Mouse (Mus musculus): ENCODE results near the gene Uba7. TPM values are rescaled to one million over a fixed set of nuclear protein-coding genes. Genes with fewer than 3 reads are reported as not detected.

The Uba7 gene
- polyA plus RNA-seq, 1 experiment from 2014 or later: 22.6 TPM

DNA sequence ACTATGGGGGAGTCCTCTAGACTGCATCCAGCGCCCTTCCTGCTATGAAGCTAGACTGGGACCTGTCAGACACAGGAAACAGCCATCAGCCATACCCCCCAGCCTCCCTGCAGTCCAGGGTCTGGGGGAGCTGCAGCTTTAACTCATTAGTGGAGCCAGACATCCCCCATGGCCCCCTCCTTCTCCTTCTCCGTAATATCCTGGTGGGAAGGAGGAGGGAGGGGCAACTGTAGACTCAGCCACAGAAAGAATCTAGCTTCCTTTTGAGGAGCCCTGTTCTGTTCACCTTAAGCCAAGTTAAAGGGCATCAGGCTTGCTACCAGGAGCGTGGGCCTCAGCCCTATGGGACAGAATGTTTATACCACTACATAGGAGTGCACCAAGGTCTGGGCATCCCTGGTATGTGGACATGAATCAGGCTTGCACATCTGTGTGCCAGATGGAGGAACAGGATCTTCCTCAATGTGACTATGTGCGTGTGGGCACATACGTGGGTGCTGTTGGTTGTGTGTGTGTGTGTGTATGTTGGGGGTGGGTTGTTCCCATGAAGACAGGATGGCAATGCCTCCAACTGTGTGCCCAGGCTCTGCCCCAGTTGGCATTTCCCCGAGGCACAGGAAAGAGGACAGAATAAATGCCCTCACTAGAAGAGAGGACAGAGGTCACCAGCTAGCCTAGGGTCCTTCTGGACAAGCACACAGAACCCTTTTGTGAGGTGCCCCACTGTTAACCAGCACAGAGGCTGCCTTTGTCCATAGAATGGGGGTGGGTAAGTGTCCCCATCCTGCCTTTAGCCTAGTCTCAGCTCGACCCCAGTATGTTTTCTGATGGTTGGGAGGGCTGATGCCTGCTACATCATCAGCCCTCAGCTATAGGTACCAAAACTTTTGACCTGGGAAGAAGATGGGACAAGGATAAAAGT lies 6.6 kb downstream of the Uba7 start:
- Histone ChIP-seq H3K36me3 (peaks cover 11% of the 10 kb centered on the region; the same call in 1 of the 2 replicates), H3K9me3 (replicated peaks) (no peaks in the 10 kb centered on the region), H3K4me1 (replicated peaks) (peaks cover 57% of the 10 kb centered on the region), H3K27me3 (no peaks in the 10 kb centered on the region), H3K27ac (peak overlapping the region; percentile 92), H3K4me2 (peak overlapping the region; percentile 75), H3K9ac (peak overlapping the region; percentile 16), H3K4me3 (peak overlapping the region; percentile 65)
- 41% methylated on average over 7 of the region's 7 CpGs for WGBS
- peak; percentile 8; the same call in 1 of the 2 replicates for ATAC-seq (replicated peaks; ENCODE audit: insufficient number of reproducible peaks, insufficient read depth, low FRiP score, low read depth)

DNA sequence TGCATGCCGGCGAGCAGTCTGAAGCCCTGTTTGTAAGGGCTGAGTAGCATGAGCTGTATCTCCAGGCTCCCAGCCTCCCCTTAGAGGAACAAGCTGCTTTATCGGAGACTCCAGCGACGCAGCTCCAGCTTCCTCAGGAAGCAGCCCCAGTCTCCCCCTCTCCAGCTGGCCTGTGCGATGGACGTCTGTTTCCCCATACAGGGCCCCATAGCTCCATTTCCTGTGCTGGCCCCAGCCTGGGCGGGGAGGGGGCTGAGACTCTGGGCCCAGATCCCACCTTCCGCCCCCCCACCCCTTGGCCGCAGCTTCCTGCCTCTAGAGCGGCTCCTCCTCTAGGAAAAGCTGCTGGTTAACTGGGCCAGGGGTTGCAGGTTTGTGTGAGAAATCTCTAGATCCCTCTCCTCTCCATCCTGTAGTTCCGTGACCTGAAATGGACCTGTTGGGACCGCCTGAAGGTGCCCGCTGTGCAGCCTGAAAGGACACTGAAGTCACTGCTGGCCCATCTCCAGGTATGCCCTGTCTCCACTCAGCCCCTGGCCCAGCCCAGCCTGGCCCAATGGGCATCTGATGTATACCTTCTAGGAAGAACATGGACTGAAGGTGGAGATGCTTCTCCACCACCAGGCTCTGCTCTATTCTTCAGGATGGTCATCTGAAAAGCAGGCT lies 7.5 kb downstream of the Uba7 start, which contains the start of gene Gm20661:
Gene Gm20661 (plus strand): TSS at position 378 of the 666 bp plus-strand sequence.
- Histone ChIP-seq H3K4me2 (peak within 1 kb of the TSS; percentile 75), H3K4me3 (peak within 1 kb of the TSS; percentile 65), H3K36me3 (peaks cover 5% of the 10 kb centered on the region; the same call in 1 of the 2 replicates), H3K27me3 (no peaks in the 10 kb centered on the region), H3K9me3 (replicated peaks) (no peaks in the 10 kb centered on the region), H3K9ac (peak within 1 kb of the TSS; percentile 61), H3K4me1 (replicated peaks) (peaks cover 56% of the 10 kb centered on the region), H3K27ac (peak within 1 kb of the TSS; percentile 92)
- WGBS: 8% methylated on average over 14 of the region's 14 CpGs
- ATAC-seq (replicated peaks; ENCODE audit: insufficient number of reproducible peaks, insufficient read depth, low FRiP score, low read depth): peak; percentile 80

DNA sequence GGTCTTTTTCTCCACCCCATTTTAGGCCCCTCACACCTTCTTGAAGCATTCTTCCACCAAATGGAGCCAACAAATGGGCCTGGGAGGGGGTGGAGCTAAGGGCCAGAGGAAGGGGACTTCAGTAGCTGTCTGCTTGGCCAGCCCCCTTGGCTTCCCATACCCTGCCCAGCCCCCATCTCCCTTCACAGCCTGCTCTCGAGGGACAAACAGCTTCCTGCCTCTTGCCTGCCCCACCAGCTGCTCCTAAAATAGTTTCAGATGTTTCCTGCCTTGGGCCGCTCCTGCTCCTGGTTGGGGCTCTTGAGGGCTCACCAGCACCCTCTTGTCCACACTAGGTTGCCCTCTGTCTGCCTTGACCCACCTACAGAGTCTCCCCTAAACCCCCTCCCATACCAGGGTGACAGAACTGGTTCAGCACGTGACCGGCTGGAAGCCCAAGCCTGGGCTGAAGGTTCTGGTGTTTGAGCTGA lies 8.2 kb downstream of the Uba7 start:
- ATAC-seq (replicated peaks; ENCODE audit: insufficient number of reproducible peaks, insufficient read depth, low FRiP score, low read depth): peak; percentile 56
- peak overlapping the region; percentile 75 for H3K4me2 ChIP-seq
- H3K9ac ChIP-seq: peak overlapping the region; percentile 61
- no peaks in the 10 kb centered on the region for H3K27me3 ChIP-seq
- peaks cover 54% of the 10 kb centered on the region for H3K4me1 ChIP-seq (replicated peaks)
- H3K36me3 ChIP-seq: peaks cover 5% of the 10 kb centered on the region; the same call in 1 of the 2 replicates
- no peaks in the 10 kb centered on the region for H3K9me3 ChIP-seq (replicated peaks)
- H3K27ac ChIP-seq: peak overlapping the region; percentile 92
- H3K4me3 ChIP-seq: peak overlapping the region; percentile 65
- 4% methylated on average over 4 of the region's 4 CpGs for WGBS

DNA sequence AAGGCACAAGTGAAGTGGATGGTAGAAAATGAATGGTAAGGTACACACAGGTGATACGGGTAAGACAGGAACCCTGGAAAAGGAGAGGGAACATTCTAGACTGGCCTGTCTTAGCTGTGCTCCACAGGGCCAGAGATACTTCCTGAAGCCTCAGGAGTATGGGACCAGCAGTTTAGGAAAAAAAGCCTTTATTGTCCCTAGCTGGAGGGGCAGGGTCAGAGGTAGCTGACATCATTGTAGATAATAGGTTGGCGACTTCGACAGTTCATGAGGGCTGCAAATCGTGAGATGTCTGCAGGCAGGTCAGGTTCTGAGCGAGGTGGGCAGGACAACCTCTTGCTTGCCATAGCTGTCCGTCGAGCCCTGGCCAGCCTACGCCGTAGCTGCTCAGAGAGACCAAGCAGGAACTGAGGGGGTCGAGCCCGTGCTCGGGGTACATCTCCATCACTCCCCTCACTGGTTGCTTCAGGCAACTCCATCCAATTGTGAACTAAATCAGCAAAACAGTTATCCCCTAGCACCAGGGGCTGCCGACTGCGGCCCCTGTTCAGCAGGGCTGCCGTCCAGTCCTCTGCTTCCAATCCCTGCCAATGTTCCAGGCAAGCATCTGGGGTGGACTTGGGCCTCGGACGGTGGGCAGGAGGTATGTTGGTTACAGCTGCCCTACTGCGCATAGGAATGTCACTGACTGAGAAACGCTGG lies 8.9 kb downstream of the Uba7 start:
- Histone ChIP-seq H3K9ac (peak overlapping the region; percentile 61), H3K27me3 (no peaks in the 10 kb centered on the region), H3K27ac (peak overlapping the region; percentile 92), H3K36me3 (no peaks in the 10 kb centered on the region; the same call in 1 of the 2 replicates), H3K4me1 (replicated peaks) (peaks cover 54% of the 10 kb centered on the region), H3K4me3 (peak overlapping the region; percentile 65), H3K9me3 (replicated peaks) (no peaks in the 10 kb centered on the region), H3K4me2 (peak overlapping the region; percentile 75)
- WGBS: 47% methylated on average over 19 of the region's 19 CpGs
- ATAC-seq (replicated peaks; ENCODE audit: insufficient number of reproducible peaks, insufficient read depth, low FRiP score, low read depth): no peak

DNA sequence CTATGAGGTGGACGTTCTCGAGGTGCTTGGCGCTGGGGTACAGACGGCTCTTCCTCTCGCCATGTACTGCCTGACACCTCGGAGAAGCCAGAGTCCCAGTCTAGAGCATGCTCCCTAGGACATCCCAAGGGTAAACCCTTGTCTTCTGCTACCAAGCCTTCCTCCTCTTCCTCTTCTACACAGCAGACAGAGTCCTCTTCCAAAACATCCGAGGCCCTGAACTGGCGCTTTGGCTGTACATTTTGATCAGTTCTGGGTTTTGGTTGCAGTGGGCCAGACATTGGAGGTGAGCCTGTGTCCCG lies 9.4 kb downstream of the Uba7 start:
- WGBS: 36% methylated on average over 9 of the region's 9 CpGs

DNA sequence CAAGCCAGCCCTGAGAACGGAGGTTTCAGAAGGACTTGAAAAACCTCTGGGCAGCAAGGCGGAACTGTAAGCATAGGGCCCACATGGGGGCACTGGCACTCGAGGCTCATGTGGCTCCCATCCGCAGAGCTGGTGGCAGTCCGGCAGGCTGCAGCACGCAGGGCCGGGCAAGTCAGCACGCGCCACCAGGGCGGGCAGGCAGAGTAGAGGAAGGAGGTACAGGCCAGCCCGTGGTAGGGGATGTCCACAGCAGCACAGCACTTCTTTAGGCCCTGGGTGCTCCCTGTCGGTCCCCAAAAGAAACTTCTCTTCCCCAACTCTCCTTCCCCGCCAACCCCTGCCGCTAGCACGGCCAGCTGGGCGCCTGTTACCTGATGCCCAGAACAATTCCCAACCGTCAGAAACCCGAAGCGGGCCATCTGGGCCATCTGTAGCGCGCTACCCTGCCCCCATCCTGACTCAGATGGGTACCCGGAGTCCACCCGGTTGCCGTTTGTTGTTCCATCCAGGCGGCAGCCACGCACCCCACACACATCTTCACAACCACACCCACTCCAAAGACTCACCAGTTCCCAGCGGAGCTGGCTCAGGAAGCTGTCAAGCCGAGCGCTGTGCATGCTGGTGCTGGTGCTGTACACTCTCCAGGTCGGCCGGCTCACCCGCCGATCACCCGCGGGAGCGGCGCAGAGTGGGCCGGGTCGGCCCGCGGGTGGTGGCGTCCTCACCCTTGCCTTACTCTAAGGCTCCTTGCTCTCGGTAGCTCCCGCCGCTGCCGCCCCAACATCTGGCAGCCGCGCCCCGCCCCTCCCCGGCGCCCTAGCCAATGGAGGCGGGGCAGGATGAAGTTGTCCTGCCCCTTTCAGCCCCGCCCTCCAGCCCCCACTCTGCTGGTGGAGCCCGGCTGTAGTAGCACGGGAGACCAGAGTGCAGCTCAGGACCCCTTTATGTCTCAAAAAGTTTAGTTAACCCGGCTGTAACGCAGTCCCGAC lies 10.1 kb downstream of the Uba7 start, which contains the start of gene Inka1:
Gene Inka1 (minus strand): TSS at position 749 of the 989 bp plus-strand sequence.
- no peaks in the 10 kb centered on the region for H3K9me3 ChIP-seq (replicated peaks)
- no peaks in the 10 kb centered on the region for H3K27me3 ChIP-seq
- H3K4me2 ChIP-seq: peak within 1 kb of the TSS; percentile 75
- peaks cover 52% of the 10 kb centered on the region for H3K4me1 ChIP-seq (replicated peaks)
- H3K4me3 ChIP-seq: peak within 1 kb of the TSS; percentile 65
- peak; percentile 63 for ATAC-seq (replicated peaks; ENCODE audit: insufficient number of reproducible peaks, insufficient read depth, low FRiP score, low read depth)
- peak within 1 kb of the TSS; percentile 61 for H3K9ac ChIP-seq
- under 1% methylated on average over 58 of the region's 58 CpGs for WGBS
- H3K36me3 ChIP-seq: no peaks in the 10 kb centered on the region
- peak within 1 kb of the TSS; percentile 92 for H3K27ac ChIP-seq

More for the DNA sequence above, 9.4 kb downstream of the Uba7 start:
- ATAC-seq (replicated peaks; ENCODE audit: insufficient number of reproducible peaks, insufficient read depth, low FRiP score, low read depth): no peak
- Histone ChIP-seq H3K4me3 (peak overlapping the region; percentile 65), H3K4me2 (peak overlapping the region; percentile 75), H3K36me3 (no peaks in the 10 kb centered on the region), H3K27me3 (no peaks in the 10 kb centered on the region), H3K9me3 (replicated peaks) (no peaks in the 10 kb centered on the region), H3K9ac (peak overlapping the region; percentile 61), H3K4me1 (replicated peaks) (peaks cover 54% of the 10 kb centered on the region), H3K27ac (peak overlapping the region; percentile 92)

DNA sequence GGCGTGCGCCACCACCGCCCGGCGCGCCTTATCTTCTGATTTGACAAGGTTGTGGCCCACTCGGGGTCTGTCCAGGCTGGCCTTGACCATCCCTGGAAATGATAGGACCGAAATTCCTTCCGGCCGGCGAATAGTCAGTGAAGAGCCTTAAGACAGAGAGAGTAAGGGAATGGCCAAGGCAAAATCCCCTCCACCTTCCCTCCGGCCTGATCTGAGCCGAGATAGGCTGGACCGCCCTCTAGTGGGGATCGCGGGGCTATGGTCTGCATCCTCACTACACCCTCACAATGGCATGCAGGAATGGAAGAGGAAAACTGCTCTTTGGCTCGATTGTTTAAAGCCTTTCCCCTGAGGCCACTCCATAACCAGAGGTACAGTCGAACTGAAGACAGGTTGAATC lies 11.1 kb downstream of the Uba7 start:
- peak overlapping the region; percentile 75 for H3K4me2 ChIP-seq
- no peak overlapping the region for H3K9ac ChIP-seq
- WGBS: 3% methylated on average over 18 of the region's 18 CpGs
- H3K36me3 ChIP-seq: no peaks in the 10 kb centered on the region
- 0 out of 2 replicates have a peak, but pooled peaks have one; percentile 7 for ATAC-seq (replicated peaks; ENCODE audit: insufficient number of reproducible peaks, insufficient read depth, low FRiP score, low read depth)
- H3K27me3 ChIP-seq: no peaks in the 10 kb centered on the region
- H3K27ac ChIP-seq: peak overlapping the region; percentile 92
- no peaks in the 10 kb centered on the region for H3K9me3 ChIP-seq (replicated peaks)
- peak overlapping the region; percentile 65 for H3K4me3 ChIP-seq
- peaks cover 43% of the 10 kb centered on the region for H3K4me1 ChIP-seq (replicated peaks)

DNA sequence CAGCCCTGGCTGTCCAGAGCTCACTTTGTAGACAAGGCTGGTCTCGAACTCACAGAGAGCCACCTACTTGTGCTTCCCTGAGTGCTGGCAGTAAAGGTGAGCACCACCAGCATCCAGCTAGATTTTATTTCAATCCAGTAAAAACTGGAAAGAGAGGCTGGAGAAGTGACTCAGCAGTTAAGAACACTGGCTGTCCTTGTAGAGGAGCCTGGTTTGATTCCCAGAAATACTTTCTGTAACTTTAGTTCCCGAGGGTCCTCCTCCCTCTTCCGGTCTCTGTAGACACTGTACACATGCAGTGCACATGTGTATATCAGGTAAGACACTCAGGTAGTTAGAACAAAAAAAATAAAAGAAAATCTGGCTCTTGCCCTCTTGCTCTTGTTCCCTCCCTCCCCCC lies 12.6 kb downstream of the Uba7 start:
- ATAC-seq (replicated peaks; ENCODE audit: insufficient number of reproducible peaks, insufficient read depth, low FRiP score, low read depth): no peak
- no peak overlapping the region for H3K4me3 ChIP-seq
- H3K27ac ChIP-seq: no peak overlapping the region
- H3K9ac ChIP-seq: no peak overlapping the region
- H3K36me3 ChIP-seq: no peaks in the 10 kb centered on the region
- no peaks in the 10 kb centered on the region for H3K27me3 ChIP-seq
- peaks cover 27% of the 10 kb centered on the region for H3K4me1 ChIP-seq (replicated peaks)
- no peaks in the 10 kb centered on the region for H3K9me3 ChIP-seq (replicated peaks)
- no peak overlapping the region for H3K4me2 ChIP-seq
- WGBS: 61% methylated on average over 3 of the region's 3 CpGs

DNA sequence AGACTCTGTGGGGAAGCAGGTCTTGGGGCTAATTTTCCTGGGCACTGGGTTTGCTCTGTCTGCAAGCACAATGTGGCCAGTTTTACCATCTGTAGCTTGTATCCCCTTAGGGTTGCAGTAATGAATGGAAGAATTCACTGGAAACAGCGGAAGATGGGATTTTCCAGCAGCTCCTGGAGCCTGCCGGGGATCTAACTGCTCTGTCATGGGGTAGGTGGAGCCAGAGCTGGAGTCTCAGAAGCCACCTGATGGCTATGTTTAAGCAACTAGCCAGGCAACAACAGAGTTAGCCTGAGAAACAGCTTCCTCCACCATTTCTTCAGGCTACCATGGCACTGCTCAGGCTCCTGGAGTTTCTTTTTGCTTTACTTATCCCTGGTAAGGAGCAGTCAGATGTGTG lies 16.9 kb downstream of the Uba7 start, which contains the start of gene Cdhr4:
Gene Cdhr4 (plus strand): TSS at position 301 of the 400 bp plus-strand sequence.
- no peak within 1 kb of the TSS for H3K27ac ChIP-seq
- WGBS: 63% methylated on average over 2 of the region's 2 CpGs
- no peak within 1 kb of the TSS for H3K9ac ChIP-seq
- no peak within 1 kb of the TSS for H3K4me2 ChIP-seq
- H3K9me3 ChIP-seq (replicated peaks): no peaks in the 10 kb centered on the region
- H3K4me3 ChIP-seq: no peak within 1 kb of the TSS
- peaks cover 5% of the 10 kb centered on the region; the same call in 1 of the 2 replicates for H3K4me1 ChIP-seq (replicated peaks)
- ATAC-seq (replicated peaks; ENCODE audit: insufficient number of reproducible peaks, insufficient read depth, low FRiP score, low read depth): no peak
- H3K36me3 ChIP-seq: no peaks in the 10 kb centered on the region
- no peaks in the 10 kb centered on the region for H3K27me3 ChIP-seq

DNA sequence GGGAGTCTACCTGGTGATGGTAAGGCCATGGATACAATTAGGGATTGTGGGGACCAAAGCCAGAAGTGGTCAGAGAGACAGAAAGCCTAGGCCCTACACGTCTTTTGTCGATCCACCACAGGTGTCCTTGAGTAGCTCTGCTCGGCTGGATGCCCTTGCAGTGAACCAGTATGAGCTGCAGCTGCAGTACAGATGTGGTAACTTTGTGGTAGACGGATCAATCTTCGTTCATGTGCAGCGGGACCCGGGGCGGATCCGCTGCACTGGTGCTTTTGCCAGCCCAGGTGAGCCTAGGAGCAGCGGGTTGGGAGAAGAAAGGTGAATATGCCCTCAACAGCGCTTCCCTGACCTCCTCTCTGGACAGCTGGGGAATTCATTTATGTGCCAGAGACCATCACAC lies 17.7 kb downstream of the Uba7 start:
- ATAC-seq (replicated peaks; ENCODE audit: insufficient number of reproducible peaks, insufficient read depth, low FRiP score, low read depth): no peak
- no peak overlapping the region for H3K4me3 ChIP-seq
- WGBS: 83% methylated on average over 11 of the region's 11 CpGs

More for the DNA sequence above, 17.7 kb downstream of the Uba7 start:
- no peak overlapping the region for H3K4me2 ChIP-seq
- H3K36me3 ChIP-seq: no peaks in the 10 kb centered on the region
- H3K27me3 ChIP-seq: no peaks in the 10 kb centered on the region
- H3K4me1 ChIP-seq (replicated peaks): peaks cover 5% of the 10 kb centered on the region; the same call in 1 of the 2 replicates
- H3K9ac ChIP-seq: no peak overlapping the region
- no peaks in the 10 kb centered on the region for H3K9me3 ChIP-seq (replicated peaks)
- H3K27ac ChIP-seq: no peak overlapping the region
